Mouse (Mus musculus) kidney, postnatal 25 days (tissue): Measurements from ENCODE around the gene Aoah.
A peak's percentile ranks its signal among the peaks of the same experiment; 100 is the strongest.

Experiments
- DNase-seq, 2 experiments: peaks; one replicate each; pipeline ENCODE4 v3.0.0; 2021; ENCODE audit warnings: mixed read lengths in 2 of 2

Aoah gene

GRCm38 (mm10) chr13:20793901-20794300, at the start of gene Aoah:
Aoah (plus strand) TSS chr13:20794113.
- peak; percentile 51 to 70 for DNase-seq

- DNase-seq = no peak
Observed at GRCm38 (mm10) chr13:20754843-20755242, 39.1 kb upstream of the Aoah start.

GRCm38 (mm10) chr13:20783648-20784047, 10.3 kb upstream of the Aoah start:
- DNase-seq = peak in 1 of 2 experiments; percentile 12

GRCm38 (mm10) chr13:20784060-20784459, 9.9 kb upstream of the Aoah start:
- DNase-seq = peak; percentile 19 to 55

GRCm38 (mm10) chr13:20785960-20786359, 8.0 kb upstream of the Aoah start:
- DNase-seq = no peak

- peak; percentile 64 to 83 for DNase-seq
Observed at GRCm38 (mm10) chr13:20786825-20787245, 7.1 kb upstream of the Aoah start.

GRCm38 (mm10) chr13:20787952-20788351, 6.0 kb upstream of the Aoah start:
- DNase-seq = no peak

GRCm38 (mm10) chr13:20796651-20797050, 2.7 kb downstream of the Aoah start:
- peak; percentile 44 to 68 for DNase-seq

- no peak for DNase-seq
Observed at GRCm38 (mm10) chr13:20798536-20798935, 4.6 kb downstream of the Aoah start.

- no peak for DNase-seq
Observed at GRCm38 (mm10) chr13:20799772-20800171, 5.9 kb downstream of the Aoah start.

DNA sequence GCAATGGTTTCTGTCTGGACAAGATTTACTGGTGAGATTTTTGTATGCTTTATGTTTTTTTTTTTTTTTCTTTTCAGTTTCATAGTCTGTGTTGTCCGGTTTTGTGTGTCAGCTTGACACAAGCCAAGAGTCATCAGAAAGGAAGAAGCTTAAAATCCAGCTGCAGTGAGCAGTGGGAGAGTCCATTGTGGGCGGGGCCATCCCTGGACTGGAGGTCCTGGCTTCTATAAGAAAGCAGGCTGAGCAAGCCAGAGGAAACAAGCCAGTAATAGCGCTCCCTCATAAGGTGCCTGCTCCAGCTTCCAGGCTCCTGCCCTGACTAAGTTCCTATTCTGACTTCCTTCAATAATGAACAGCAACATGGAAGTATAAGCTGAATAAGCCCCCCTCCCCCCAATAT, 6.7 kb downstream of the Aoah start:
- no peak for DNase-seq

DNA sequence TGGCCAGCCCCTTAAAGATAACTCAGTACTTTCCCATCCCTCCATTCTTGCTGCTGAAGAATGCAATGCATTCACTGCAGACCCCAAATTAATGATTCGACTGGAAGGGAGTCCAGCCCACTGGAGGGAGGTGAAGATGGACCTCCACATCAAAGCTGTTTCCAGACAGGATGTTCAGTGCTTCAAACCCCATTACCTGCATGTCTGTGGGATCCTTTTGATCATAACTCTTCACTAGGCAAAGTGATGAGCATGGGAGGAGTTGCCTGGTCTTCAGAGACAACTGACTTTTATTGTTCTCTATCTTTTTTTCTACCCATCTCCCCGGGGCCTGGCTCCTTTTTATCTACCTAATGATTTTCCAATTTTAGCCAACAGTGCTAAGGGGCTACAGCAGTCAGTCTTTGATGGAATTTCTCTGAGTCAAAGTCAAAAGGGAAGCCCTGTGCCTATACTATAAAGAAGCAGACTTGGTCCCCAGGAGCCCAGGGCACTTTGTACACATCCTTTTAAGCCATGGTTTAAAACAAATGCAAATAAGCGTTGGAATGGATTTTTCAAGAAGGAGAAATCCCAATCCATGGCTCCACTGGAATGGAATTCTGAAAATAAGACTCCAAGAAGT, 18.0 kb downstream of the Aoah start:
- DNase-seq = no peak

DNA sequence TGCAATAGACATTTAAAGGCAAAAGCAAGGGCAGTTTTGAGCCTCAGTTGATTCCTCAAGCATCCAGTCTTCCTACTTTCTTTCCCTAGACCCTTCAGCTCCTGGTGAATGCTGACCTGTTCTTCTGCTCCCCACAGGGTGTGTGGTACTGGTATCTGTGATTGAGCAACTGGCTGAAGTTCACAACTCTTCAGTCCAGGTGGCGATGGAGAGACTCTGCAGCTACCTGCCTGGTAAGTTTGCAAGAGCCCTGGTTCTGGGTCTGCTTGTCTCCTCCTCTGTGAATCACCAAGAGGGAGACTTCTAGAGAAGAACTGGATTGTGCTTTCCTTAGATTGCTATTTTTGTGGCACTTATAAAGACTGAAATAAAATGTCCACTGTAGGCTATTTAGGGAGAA, 22.5 kb downstream of the Aoah start:
- DNase-seq = no peak

DNA sequence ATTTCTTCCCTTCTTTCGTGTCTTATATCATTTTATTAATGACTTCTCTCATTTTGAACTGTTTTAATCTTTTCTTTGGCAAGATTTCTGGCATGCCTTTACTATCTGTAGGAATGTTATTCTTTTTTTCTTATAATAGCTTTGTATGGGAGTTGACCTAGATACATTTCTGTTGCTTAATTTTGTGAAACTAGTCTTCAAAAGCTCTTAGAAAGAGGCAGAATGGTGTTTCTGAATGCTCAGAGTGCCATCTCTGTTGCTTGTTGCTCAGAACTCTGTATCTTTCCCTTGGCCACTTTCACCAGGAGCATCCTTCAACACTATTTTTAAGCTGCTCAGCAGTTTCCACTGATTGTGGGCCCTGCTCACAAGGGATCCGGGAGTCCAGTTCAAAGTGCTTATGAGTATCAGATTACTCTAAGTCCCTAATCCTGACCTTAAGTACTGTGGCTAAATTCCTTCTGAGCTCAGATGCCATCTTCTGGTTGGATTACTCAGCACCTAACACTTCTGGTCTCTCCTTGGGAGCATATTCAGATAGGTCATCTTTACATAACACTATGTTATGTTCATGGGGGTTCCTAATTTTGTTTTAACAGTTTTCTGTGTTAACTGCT, 26.9 kb downstream of the Aoah start:
- peak; percentile 14 to 63 for DNase-seq

DNA sequence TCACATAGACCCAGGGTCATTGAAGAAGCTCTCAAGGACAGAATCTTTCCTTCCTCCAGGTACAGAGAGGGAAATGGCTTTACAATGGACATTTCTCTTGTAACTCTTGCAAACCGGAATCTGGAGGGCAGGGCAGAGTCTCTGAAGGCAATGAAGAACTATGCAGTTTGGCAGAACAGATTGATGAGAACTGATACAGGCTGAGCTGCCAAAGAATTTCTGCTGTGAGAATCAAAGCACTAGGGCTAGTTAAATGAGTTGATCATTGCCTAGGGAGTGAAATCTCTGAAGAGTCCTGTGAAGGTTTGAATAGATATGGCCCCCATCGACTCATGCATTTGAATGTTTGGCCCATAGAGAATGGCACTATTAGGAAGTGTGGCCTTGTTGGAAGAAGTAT, 34.8 kb downstream of the Aoah start:
- DNase-seq = peak in 1 of 2 experiments; percentile 6

GRCm38 (mm10) chr13:20829181-20829900, 35.4 kb downstream of the Aoah start:
- peak in 1 of 2 experiments; percentile 4 for DNase-seq

- no peak for DNase-seq
Observed at GRCm38 (mm10) chr13:20855893-20856292, 62.0 kb downstream of the Aoah start.

- peak; percentile 40 to 75 for DNase-seq
Observed at GRCm38 (mm10) chr13:20899372-20899771, 105.5 kb downstream of the Aoah start.

DNA sequence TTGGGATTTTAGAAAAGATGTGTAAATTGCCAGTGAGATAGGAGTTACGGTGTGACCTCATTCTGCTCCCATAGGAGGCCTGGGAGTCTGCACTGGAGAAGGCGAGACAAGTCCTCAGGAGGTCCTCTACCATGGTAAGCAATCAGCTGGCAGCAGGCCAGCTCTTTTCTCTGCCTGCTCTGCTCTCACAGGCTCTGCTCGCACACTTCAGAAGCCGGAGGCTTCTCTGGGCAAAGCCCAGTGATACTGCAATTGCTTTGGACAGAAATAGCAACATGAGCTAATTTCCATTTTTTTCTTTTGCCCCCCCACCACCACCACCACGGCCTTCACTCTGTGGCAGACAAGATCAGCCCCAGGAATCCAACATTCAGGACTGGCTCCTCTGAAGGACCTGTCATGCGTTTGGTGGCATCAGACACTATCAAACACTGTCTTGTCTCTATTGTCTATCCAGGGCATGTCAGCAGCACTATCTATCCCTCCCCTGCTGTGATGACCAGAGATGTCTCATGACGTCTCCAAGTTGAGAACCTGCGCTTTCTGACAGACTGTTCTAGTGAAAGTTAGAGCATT, 106.6 kb downstream of the Aoah start:
- DNase-seq = peak; percentile 70 to 73

- peak; percentile 36 to 45 for DNase-seq
Observed at GRCm38 (mm10) chr13:20900972-20901457, 107.1 kb downstream of the Aoah start.

DNA sequence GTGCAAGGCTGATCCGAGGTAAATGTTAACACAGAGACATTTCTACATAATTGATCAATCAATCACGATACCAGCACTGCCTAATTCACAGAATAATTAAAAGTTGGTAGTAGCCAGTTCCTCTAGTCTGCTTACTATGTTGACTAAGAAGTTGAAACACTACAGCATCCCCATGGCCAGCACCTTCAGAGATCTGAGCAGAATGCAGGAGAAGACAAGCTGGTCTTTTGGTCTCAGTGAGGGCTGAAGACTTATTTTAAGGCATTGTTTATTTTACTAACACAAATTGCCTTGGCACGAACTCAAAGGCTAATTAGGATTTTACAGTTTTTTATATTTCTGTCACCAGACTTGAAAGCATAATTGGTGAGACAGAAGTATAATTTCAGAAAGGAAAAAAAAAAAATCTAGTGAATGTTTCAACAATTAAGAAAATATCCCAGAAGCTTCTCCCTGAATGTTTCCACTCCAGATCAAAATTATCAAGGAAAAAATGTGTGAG, 107.8 kb downstream of the Aoah start:
- no peak for DNase-seq

DNA sequence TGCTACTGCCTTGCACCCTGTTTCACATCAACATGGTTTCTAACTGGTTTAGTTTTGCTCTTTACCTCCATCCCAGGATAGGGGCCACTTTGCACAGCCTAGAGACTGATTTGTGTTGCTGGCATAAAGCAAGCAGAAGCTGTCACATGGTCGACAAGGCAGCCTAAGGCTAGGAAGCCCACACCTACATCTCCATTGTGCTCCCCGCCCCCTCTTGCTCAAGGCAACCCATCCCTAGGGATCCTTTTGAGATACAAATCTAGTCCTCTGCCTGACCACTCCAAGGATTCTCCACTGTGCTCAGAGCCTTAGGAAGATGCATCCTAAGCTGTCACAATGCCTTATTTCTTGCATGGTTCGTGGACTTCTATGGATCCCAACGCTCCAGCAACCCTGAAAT, 110.2 kb downstream of the Aoah start:
- DNase-seq = no peak

GRCm38 (mm10) chr13:20905195-20905594, 111.3 kb downstream of the Aoah start:
- no peak for DNase-seq
